Mouse (Mus musculus): ENCODE data around the gene Foxr1. TPM values are rescaled to one million over a fixed set of nuclear protein-coding genes. Genes with fewer than 3 reads are reported as not detected.
"Not testable (repeated sequence)": the region's sequence is repeated elsewhere in the genome, so short reads cannot be mapped to it uniquely, and the experiment has no call there.

Gene Foxr1
- polyA plus RNA-seq, 1 experiment, result 0.05 TPM

- no peak for DNase-seq (ENCODE audit: low read depth)
Measured at GRCm38 (mm10) chr9:44417156-44417891, 23.6 kb downstream of the Foxr1 start.

DNA sequence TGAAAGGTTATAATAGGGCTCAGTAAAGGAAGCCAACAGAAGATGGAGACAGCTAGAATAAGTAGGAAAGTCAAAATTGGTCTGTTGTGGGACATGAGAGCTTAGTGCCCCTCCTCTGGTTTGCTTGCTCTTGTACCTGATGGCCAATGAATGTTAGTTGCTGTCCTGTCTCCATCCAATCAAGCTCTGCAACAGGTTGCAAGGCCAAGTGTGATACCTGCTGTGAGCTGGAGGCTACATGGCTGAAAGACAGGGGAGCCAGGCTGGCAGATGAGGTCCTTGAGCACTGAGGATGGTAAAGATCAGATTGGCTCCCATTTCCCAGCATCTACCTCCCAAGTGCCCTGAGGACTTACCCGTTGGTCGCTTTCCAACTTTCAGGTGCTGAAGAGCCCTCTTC is 28.2 kb downstream of the Foxr1 start:
- DNase-seq (ENCODE audit: low read depth), result no peak

DNA sequence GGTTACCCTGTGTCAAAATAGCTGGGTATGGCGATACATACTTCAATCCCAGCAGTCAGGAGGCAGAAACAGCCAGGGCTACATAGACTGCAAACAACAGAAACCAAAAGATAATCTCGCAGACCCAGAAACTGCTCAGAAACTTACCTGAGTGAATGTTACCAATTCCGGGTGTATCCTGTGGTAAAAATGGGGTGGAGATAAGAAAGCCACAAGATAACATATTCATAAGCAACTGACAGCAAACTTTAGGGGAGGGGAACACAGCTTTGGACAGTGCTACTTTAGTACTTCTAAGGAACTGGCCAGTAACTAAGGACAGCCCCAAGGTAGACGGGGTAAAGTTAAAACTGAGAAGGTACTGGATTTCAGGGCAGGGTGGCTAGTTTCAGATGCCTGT is 28.6 kb downstream of the Foxr1 start:
- DNase-seq (ENCODE audit: low read depth), result no peak

GRCm38 (mm10) chr9:44411601-44412130 is 29.3 kb downstream of the Foxr1 start:
- DNase-seq (ENCODE audit: low read depth), result peak; percentile 70

DNA sequence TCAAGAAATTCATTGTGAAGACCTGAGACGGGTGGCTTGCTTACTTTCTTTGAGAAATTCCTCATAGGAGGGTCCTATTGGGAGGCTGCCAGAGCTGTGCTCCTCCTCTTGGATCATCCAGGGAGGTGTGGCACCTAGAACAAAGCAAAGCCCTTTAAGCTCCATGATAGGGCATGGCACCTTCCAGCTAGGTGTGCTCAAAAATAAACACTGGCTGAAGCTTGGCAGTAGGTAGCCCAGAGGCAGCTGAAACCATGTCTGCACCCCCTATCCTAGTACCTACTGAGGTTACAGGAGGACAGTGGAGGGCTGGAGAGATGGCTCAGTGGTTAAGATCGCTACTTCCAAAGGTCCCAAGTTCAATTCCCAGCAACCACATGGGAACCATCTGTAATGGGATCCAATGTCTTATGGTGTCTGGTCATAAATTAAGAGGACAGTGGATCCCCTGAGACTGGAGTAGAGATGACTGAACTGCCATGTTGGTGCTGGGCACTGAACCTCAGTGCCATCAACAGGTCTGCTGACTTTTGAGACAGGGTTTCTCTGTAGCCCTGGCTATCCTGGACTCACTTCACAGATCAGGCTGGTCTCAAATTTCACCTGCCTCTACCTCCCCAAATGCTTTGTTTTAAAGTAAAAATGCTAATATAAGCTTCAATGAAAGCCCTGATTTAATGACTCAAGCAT is 30.1 kb downstream of the Foxr1 start:
- no peak for DNase-seq (ENCODE audit: low read depth)

DNA sequence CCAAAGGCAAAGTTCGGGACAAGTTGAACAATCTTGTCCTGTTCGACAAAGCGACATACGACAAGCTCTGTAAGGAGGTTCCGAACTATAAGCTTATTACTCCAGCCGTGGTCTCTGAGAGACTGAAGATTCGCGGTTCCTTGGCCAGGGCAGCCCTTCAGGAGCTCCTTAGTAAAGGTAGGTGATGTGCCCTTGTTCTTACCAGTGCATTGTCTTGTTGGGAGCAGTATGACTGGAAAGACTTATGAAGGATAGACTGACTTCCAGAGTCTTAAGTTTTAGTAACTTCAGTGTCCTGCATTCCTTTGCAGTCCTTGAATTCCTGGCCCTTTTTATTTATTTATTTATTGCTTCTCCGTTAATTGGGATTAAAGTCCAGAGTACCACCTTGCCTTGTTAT is 32.2 kb downstream of the Foxr1 start:
- DNase-seq (ENCODE audit: low read depth), result not testable (repeated sequence)

DNA sequence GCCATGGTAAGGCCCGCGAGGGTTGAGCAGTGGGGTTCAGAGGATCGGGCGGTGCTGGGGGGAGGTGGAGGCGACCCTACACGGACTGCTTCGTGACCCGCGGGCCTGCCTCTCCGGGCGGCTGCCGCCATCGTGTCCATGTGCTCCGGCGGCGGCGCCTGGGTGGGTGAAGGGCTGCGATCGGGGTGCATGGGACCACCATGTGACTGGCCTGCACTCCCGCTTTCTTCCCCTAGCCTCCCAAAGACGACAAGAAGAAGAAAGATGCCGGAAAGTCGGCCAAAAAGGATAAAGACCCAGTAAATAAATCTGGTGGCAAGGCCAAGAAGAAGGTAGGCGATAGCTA is 33.2 kb downstream of the Foxr1 start:
- no peak for DNase-seq (ENCODE audit: low read depth)

DNA sequence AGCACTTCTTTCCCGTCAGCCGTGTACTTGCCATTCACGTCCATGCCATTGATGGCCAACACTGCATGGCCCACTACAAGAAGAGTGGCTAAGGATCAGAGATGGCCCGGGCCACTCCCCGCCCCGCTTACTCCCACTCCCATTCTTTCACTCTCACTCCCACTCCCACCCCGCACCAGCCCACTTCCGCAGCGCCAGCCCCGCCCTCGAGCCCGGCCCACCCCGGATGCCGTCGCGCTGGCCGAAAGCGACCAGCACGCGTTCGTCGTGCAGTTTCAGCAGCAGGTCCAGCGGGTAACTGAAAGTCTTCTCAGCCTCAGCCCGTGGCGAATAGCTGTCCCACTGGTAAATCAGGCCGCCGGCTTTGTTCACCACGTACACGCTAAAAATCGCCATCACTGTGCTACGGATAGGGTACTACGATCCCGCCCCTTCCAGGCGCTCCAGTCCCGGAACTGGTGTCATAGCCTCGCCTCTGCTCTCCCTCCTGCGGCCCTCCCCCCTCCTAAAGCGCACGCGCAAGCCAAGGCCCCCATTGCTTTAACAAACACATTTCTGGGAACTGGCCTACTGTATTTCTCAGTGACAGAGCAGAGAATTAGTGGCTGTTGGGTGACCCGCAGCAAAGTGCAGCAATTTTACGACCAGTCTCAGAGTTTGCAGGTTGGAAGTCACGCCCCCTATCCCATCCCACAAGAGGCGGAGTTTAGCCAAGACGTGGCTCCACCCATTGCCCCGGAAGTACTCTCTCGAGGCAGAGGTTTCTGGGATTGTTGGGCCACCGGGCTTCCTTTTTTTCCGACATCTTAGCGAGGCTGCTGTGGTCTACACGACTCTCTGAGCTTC is 33.8 kb downstream of the Foxr1 start, which contains the start of the genes Rps25 and Trappc4:
Rps25 (plus strand) TSS at position 234 of the 846 bp plus-strand sequence.
Trappc4 (minus strand) TSS at position 695 of the 846 bp plus-strand sequence.
- DNase-seq (ENCODE audit: low read depth), result peak; percentile 77

- DNase-seq (ENCODE audit: low read depth), result no peak
Measured at GRCm38 (mm10) chr9:44405011-44405410, 35.9 kb downstream of the Foxr1 start.

DNA sequence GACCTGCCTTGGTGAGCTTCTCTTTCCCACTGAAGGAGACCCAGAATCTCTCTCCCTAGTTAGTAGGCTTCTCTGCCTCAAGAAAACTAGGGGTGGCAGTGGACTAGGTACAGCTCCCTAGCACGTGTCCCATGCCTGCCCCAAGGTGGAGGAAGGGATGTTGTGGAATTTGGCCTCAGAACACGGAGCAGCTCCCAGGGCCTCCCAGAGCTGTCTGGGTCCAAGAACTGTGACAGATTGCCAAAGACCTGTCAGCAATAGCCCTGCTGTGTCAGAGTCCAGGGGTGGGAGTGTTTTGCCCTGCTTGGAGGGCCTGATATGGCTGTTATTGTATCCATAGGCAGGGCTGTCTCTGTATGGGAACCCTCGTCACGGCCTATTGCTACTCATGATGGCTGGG is 39.9 kb downstream of the Foxr1 start:
- no peak for DNase-seq (ENCODE audit: low read depth)

DNA sequence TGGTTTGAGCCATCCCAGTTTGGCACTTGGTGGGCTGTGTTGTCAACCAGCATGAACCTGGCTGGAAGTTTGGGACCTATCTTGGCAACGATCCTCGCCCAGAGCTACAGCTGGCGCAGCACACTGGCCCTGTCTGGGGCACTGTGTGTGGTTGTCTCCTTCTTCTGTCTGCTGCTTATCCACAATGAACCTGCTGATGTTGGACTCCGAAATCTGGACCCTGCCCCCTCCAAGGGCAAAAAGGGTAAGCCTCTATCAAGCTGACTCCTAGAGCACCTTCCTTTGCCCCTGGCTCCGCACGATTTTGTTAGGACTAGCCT is 41.2 kb downstream of the Foxr1 start:
- DNase-seq (ENCODE audit: low read depth), result no peak

GRCm38 (mm10) chr9:44399114-44399794 is 41.7 kb downstream of the Foxr1 start:
- no peak for DNase-seq (ENCODE audit: low read depth)

GRCm38 (mm10) chr9:44398551-44398950 is 42.4 kb downstream of the Foxr1 start:
- DNase-seq (ENCODE audit: low read depth), result no peak

GRCm38 (mm10) chr9:44398087-44398486 is 42.8 kb downstream of the Foxr1 start:
- no peak for DNase-seq (ENCODE audit: low read depth)

DNA sequence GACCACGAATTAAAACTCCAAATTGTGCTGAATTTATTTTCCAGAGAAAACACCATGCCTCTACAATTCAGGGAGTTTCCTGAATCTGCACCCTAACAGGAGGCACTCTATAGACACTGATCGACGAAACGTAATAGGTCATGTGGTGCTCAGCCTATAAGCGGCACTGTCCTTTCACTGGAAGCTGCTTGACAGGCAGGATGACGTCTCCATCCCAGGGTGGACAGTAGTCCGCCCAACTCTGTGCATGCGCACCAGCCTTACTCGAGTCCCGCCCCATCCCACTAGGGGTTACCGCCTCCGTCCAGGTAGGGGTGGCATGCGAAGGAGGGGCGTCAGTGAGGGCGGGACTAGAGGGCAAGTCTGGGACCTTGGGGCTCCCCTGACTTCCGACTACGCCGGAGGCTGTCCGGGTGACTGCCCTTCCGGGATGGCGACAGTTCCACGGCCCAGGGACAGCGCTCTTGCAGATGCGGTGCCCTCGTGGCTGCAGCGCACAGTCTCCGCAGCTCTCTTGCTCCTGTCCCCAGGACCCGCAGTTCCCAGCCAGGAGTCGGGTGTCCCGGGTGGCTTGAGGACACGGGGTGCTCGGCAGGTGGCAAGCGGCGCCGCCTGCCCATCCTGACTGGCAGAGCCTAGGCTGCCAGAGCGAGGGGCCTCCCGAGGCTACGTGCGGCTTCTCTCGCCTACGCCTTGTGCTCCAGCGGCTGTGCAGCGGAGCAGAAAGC is 44.1 kb downstream of the Foxr1 start, which contains the start of gene Slc37a4:
Slc37a4 (plus strand) TSS at position 169 of the 728 bp plus-strand sequence.
- peak; percentile 83 for DNase-seq (ENCODE audit: low read depth)

DNA sequence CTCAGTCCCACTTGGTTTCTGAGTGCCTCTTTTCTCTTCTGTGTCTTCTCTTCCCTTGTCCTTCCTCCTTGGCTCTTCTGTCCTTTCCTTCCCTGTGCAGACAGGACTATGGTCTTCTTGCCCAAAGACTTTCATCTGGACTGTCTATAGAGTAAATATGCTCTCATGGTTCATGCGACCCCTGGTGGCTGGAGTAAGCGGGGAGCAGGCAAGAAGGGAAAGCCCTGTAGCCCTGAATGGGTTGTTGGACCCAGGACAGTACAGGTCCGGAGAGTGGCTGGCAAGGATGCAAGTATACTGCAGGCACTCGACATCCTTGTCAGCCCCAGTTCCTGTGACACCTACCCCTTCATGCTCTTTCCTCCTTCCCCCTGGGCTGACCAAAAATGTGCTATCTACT is 49.5 kb downstream of the Foxr1 start:
- no peak for DNase-seq (ENCODE audit: low read depth)

GRCm38 (mm10) chr9:44389273-44389672 is 51.7 kb downstream of the Foxr1 start:
- DNase-seq (ENCODE audit: low read depth), result no peak

DNA sequence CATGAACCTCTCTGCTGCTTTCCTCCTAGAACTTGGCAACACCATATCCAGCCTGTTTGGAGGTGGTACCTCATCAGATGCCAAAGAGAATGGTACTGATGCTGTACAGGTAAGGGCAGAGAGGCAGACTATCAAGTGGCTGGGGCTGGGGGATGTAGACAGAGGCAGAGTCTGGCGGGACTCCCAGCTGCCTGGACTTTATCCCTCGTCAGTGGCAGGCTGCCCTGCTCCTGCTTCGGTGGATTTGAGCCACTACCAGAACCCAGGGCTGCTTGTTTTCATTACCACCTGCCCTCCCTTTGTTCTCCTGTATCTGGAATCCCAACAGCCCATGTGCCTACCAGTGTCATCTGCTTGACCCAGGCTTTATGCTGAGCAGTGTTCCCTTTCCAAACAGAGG is 53.7 kb downstream of the Foxr1 start:
- no peak for DNase-seq (ENCODE audit: low read depth)

- no peak for DNase-seq (ENCODE audit: low read depth)
Measured at GRCm38 (mm10) chr9:44384596-44384995, 56.3 kb downstream of the Foxr1 start.
